Mouse (Mus musculus): ENCODE measurements around the gene Hist1h4a. TPM values are rescaled to one million over a fixed set of nuclear protein-coding genes. Genes with fewer than 3 reads are reported as not detected.
"Not testable (repeated sequence)": the region's sequence is repeated elsewhere in the genome, so short reads cannot be mapped to it uniquely, and the experiment has no call there.

Gene Hist1h4a
- polyA plus RNA-seq, 1 experiment from 2014 or later: 0.40 TPM

DNA sequence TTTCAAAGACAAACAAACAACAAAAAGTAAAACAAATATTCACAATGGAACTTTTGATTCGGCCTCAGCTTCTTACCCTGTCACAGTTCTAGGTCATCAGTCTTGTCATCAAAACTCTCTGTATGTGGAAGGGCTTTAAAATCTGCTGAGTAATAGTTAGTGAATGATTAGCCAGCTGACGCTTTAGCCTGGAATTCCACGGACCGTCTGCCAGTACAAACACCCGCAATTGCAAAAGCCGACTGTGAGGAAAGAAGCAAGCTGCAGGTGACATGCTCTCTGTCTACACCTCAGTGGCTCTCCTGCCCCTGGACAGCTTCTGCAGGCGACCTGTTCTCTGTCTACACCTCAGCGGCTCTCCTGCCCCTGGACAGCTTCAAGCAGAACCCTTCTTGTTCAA lies 30.6 kb downstream of the Hist1h4a start:
- peaks cover 15% of the 10 kb centered on the region for H3K4me1 ChIP-seq (ENCODE audit: insufficient read depth)

DNA sequence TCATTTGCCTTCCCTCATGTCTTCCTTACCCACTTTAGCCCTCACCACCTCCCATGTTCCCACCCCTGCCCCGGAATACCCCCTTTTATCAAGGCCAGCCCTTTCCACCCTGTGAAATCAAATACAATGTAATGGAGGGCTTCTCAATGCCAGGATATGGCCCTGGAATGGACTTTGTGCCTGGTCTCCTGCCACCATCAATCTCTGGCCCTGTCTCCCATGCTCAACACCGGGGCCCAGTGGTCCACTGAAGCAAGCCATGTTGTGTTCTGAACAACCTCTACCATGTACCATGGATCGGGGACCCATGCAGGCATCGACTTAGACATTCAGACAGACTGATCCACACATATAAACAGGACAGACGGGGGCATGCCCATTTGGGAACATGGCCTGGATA lies 31.3 kb downstream of the Hist1h4a start:
- Histone ChIP-seq H3K36me3 (replicated peaks; ENCODE audit: insufficient read depth, low read length) (no peaks in the 10 kb centered on the region), H3K4me2 (ENCODE audit: low read depth, low read length) (no peak overlapping the region), H3K9me3 (ENCODE audit: low read length) (no peaks in the 10 kb centered on the region), H3K27me3 (ENCODE audit: insufficient read depth, low read length) (no peaks in the 10 kb centered on the region), H3K27ac (ENCODE audit: low read depth) (peak overlapping the region; percentile 39; the same call in 1 of the 2 replicates), H3K9ac (replicated peaks) (no peak overlapping the region), H3K4me3 (ENCODE audit: low read depth, low read length) (no peak overlapping the region), H3K4me1 (ENCODE audit: insufficient read depth) (peaks cover 15% of the 10 kb centered on the region)
- DNase-seq (peak; percentile 13), ATAC-seq (no peak)
- 84% methylated on average over 5 of the region's 5 CpGs for WGBS (ENCODE audit: insufficient replicate concordance)
- TF ChIP-seq EP300 (IDR thresholded peaks at IDR 0.05; ENCODE audit: low read depth): no peak
- TF ChIP-seq CTCF (IDR thresholded peaks at IDR 0.05; ENCODE audit: low read depth): no peak

More for the DNA sequence above, 30.6 kb downstream of the Hist1h4a start:
- H3K4me3 ChIP-seq (ENCODE audit: low read depth, low read length): no peak overlapping the region
- peak; percentile 92 for ATAC-seq
- DNase-seq: peak; percentile 69
- 49% methylated on average over 8 of the region's 8 CpGs for WGBS (ENCODE audit: insufficient replicate concordance)
- H3K4me2 ChIP-seq (ENCODE audit: low read depth, low read length): peak overlapping the region; percentile 10
- no peaks in the 10 kb centered on the region for H3K9me3 ChIP-seq (ENCODE audit: low read length)
- H3K27me3 ChIP-seq (ENCODE audit: insufficient read depth, low read length): no peaks in the 10 kb centered on the region
- H3K27ac ChIP-seq (ENCODE audit: low read depth): no peak overlapping the region
- H3K9ac ChIP-seq (replicated peaks): no peak overlapping the region
- no peaks in the 10 kb centered on the region for H3K36me3 ChIP-seq (replicated peaks; ENCODE audit: insufficient read depth, low read length)
- peak; percentile 17; the same call in 1 of the 2 replicates for TF ChIP-seq EP300 (IDR thresholded peaks at IDR 0.05; ENCODE audit: low read depth)
- no peak for TF ChIP-seq CTCF (IDR thresholded peaks at IDR 0.05; ENCODE audit: low read depth)

DNA sequence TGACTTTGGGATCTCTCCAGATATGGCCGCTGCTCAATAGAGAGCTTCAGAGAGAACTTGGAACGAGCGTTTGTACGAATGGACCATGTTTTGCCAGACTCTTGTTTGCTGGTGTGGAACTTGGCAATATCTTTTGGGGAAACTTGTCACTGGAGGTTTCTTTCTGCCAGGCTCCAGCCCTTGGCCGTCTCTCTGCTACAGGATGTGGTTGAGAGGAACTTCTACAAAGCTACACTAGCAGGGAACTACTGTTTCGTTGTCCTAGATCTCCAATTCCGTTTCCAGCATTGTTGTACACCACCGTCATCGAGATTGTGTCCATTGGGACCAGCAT lies 31.9 kb downstream of the Hist1h4a start:
- Histone ChIP-seq H3K27me3 (ENCODE audit: insufficient read depth, low read length) (no peaks in the 10 kb centered on the region), H3K4me1 (ENCODE audit: insufficient read depth) (peaks cover 15% of the 10 kb centered on the region), H3K4me3 (ENCODE audit: low read depth, low read length) (no peak overlapping the region), H3K36me3 (replicated peaks; ENCODE audit: insufficient read depth, low read length) (no peaks in the 10 kb centered on the region), H3K4me2 (ENCODE audit: low read depth, low read length) (no peak overlapping the region), H3K9ac (replicated peaks) (no peak overlapping the region), H3K27ac (ENCODE audit: low read depth) (peak overlapping the region; percentile 39), H3K9me3 (ENCODE audit: low read length) (no peaks in the 10 kb centered on the region)
- 51% methylated on average over 9 of the region's 9 CpGs for WGBS (ENCODE audit: insufficient replicate concordance)
- ATAC-seq (no peak), DNase-seq (peak; percentile 11)
- no peak for TF ChIP-seq EP300 (IDR thresholded peaks at IDR 0.05; ENCODE audit: low read depth)
- no peak for TF ChIP-seq CTCF (IDR thresholded peaks at IDR 0.05; ENCODE audit: low read depth)

DNA sequence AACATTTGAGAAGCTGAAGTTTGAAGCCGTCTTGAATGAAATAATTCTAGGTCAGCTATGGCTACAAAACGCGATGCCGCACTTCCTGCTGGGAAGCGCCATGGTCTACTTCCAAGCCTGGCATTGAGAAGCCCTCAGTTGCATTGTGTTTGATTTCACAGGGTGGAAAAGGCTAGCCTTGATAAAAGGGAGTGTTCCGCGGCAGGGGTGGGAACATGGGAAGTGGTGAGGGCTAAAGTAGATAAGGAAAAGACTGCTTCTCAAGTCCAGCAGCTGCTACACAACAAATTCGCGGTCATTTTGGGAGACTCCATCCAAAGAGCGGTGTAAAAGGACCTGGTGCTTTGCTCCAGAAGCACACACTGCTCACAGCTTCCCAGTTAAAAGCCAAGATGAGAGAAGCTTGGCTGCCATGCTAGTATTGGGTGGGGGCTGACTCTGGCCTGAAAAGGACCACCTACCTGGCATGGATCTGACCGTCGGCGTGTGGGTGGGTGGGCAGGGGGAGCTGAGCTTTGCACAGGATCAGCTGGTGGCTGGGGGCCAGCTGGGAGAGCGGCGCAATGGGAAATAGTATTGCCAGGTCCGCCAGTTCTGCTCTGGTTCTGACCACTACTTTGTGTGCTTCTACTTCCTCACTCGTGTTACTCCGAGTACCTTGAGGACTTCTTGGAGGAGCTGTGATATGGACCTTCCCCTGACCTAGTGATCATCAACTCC lies 32.4 kb downstream of the Hist1h4a start:
- ATAC-seq (no peak), DNase-seq (peak; percentile 12)
- WGBS (ENCODE audit: insufficient replicate concordance): 61% methylated on average over 18 of the region's 18 CpGs
- Histone ChIP-seq H3K27ac (ENCODE audit: low read depth) (peak overlapping the region; percentile 39), H3K4me2 (ENCODE audit: low read depth, low read length) (0 out of 2 replicates have a peak overlapping the region, but pooled peaks have one; percentile 27), H3K27me3 (ENCODE audit: insufficient read depth, low read length) (no peaks in the 10 kb centered on the region), H3K4me1 (ENCODE audit: insufficient read depth) (peaks cover 15% of the 10 kb centered on the region), H3K9ac (replicated peaks) (0 out of 2 replicates have a peak overlapping the region, but pooled peaks have one; percentile 26), H3K9me3 (ENCODE audit: low read length) (no peaks in the 10 kb centered on the region), H3K4me3 (ENCODE audit: low read depth, low read length) (no peak overlapping the region), H3K36me3 (replicated peaks; ENCODE audit: insufficient read depth, low read length) (no peaks in the 10 kb centered on the region)
- TF ChIP-seq EP300 (IDR thresholded peaks at IDR 0.05; ENCODE audit: low read depth) (no peak), CTCF (IDR thresholded peaks at IDR 0.05; ENCODE audit: low read depth) (no peak)

DNA sequence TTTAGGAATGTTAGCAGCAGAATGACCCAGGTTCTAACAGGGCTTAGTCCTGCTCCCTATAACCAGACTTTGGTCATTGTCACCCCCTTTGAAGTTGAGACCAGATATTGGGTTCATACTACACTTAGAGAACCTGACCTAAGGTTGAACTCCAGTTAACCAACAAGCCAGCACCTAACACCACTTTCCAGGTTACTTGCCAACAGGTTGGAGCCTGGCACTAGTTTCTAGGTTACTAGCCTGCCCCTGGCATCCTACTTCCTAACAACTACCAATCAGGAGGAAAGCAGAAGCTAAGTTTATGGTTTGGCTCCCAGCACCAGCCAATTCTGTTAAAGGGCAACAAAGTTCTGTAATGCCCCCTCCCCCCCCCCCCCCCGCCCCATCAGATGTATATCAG lies 35.8 kb downstream of the Hist1h4a start:
- Histone ChIP-seq H3K27ac (ENCODE audit: low read depth) (no peak overlapping the region), H3K4me3 (ENCODE audit: low read depth, low read length) (no peak overlapping the region), H3K36me3 (replicated peaks; ENCODE audit: insufficient read depth, low read length) (no peaks in the 10 kb centered on the region), H3K27me3 (ENCODE audit: insufficient read depth, low read length) (no peaks in the 10 kb centered on the region), H3K9ac (replicated peaks) (no peak overlapping the region), H3K9me3 (ENCODE audit: low read length) (no peaks in the 10 kb centered on the region), H3K4me2 (ENCODE audit: low read depth, low read length) (no peak overlapping the region), H3K4me1 (ENCODE audit: insufficient read depth) (peaks cover 12% of the 10 kb centered on the region)
- DNase-seq: peak; percentile 6
- no peak for ATAC-seq
- no peak for TF ChIP-seq EP300 (IDR thresholded peaks at IDR 0.05; ENCODE audit: low read depth)
- TF ChIP-seq CTCF (IDR thresholded peaks at IDR 0.05; ENCODE audit: low read depth): no peak
- WGBS (ENCODE audit: insufficient replicate concordance): 56% methylated on average over 1 of the region's 1 CpGs

DNA sequence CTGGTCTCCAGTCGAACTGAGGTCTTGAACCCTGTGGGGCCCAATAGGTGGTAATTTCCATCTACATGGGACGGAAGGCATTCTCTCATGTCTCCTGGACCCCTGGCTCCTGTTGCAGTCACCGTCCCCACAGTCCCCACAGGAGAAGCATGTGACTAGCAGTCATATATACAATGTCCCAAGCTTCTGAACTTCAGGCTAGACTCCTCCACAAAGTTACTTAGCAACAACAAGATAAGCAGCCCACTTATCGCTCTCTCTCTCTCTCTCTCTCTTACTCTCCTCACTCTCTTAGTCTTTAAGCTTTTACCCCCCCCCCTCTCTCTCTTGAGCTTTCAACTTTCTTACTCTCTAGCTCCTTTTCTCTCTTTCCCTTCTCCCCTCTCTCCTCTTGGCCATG lies 36.8 kb downstream of the Hist1h4a start:
- Histone ChIP-seq H3K4me3 (ENCODE audit: low read depth, low read length) (no peak overlapping the region), H3K4me2 (ENCODE audit: low read depth, low read length) (no peak overlapping the region), H3K27ac (ENCODE audit: low read depth) (no peak overlapping the region), H3K27me3 (ENCODE audit: insufficient read depth, low read length) (no peaks in the 10 kb centered on the region), H3K9me3 (ENCODE audit: low read length) (no peaks in the 10 kb centered on the region), H3K36me3 (replicated peaks; ENCODE audit: insufficient read depth, low read length) (no peaks in the 10 kb centered on the region), H3K9ac (replicated peaks) (no peak overlapping the region), H3K4me1 (ENCODE audit: insufficient read depth) (peaks cover 9% of the 10 kb centered on the region)
- WGBS (ENCODE audit: insufficient replicate concordance): 73% methylated on average over 4 of the region's 4 CpGs
- ATAC-seq (no peak), DNase-seq (peak; percentile 8)
- TF ChIP-seq CTCF (IDR thresholded peaks at IDR 0.05; ENCODE audit: low read depth) (no peak), EP300 (IDR thresholded peaks at IDR 0.05; ENCODE audit: low read depth) (no peak)

DNA sequence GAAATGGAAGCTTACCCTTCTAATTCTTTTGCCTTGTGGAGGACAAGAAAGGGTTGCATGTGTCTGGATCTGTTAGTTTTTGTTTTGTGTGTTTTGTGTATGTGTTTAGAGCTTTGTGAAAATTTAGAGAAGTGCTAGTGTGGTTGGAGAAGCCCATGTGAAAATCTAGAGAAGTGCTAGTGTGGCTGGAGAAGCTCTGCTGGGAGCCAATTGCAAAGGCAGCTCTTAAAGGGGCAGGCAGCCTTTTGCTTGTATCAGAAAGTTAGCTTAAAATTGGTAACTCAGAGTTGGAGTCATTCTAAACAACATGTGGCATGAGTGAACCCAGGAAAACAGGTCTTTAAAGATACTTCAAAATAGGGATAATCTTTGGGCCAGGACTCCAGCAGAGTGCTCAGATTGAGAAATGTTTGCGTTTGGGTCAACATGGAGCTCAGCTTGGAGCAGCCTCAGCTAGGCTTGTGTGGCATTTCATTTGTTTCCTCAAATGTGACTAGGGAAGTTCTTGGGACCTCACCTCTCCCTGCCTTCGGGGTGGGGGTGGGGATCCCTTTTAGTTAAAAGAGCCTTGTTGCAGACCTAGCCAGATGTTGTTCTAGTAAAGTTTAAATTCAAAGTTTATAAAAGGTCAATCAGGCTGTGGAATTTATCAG lies 43.3 kb downstream of the Hist1h4a start:
- 11% methylated on average over 2 of the region's 2 CpGs for WGBS (ENCODE audit: insufficient replicate concordance)

More for the DNA sequence above, 43.3 kb downstream of the Hist1h4a start:
- Histone ChIP-seq H3K9ac (replicated peaks) (0 out of 2 replicates have a peak overlapping the region, but pooled peaks have one; percentile 11), H3K27ac (ENCODE audit: low read depth) (peak overlapping the region; percentile 70; the same call in 1 of the 2 replicates)
- not testable (repeated sequence) for ATAC-seq; H3K9me3 ChIP-seq (ENCODE audit: low read length); H3K36me3 ChIP-seq (replicated peaks; ENCODE audit: insufficient read depth, low read length); H3K4me3 ChIP-seq (ENCODE audit: low read depth, low read length); H3K27me3 ChIP-seq (ENCODE audit: insufficient read depth, low read length); H3K4me2 ChIP-seq (ENCODE audit: low read depth, low read length); H3K4me1 ChIP-seq (ENCODE audit: insufficient read depth)
- peak; percentile 14 for DNase-seq
